Mouse (Mus musculus) midbrain, postnatal 0 days (tissue): Measurements from ENCODE around the gene Garnl3. TPM values are rescaled to one million over a fixed set of nuclear protein-coding genes. Genes with fewer than 3 reads are reported as not detected.
"Not testable (repeated sequence)": the region's sequence is repeated elsewhere in the genome, so short reads cannot be mapped to it uniquely, and the experiment has no call there.

Source experiments
- ATAC-seq: fragments of 200-750 bp; cut with Nextera tagmentation; 2 replicates; pipeline ENCODE4 v1.8.0; 2017; ENCODE audit warnings: moderate number of reproducible peaks, mild to moderate bottlenecking, moderate TSS enrichment, moderate library complexity; ENCODE audit not compliant: low FRiP score
- DNase-seq: peaks from one replicate; pipeline ENCODE4 v3.0.0-alpha.2; 2015; ENCODE audit warnings: low spot score
- H3K27ac ChIP-seq: fragments of 300-500 bp; sonication (generic); 2 replicates; pipeline ENCODE4 v1.5.1; 2014; ENCODE audit warnings: low read depth, mild to moderate bottlenecking, low read length, mixed read lengths
- H3K27me3 ChIP-seq: fragments of 300-500 bp; sonication (generic); 2 replicates; pipeline ENCODE4 v1.6.1; 2014; ENCODE audit warnings: low read length, control low read depth, mixed read lengths; ENCODE audit not compliant: insufficient read depth
- H3K36me3 ChIP-seq: fragments of 300-500 bp; sonication (generic); 2 replicates; pipeline ENCODE4 v1.6.1; 2014; ENCODE audit warnings: low read length, control low read depth, mixed read lengths; ENCODE audit not compliant: insufficient read depth
- H3K4me1 ChIP-seq: fragments of 300-500 bp; sonication (generic); 2 replicates; pipeline ENCODE4 v1.6.1; 2014; ENCODE audit warnings: mild to moderate bottlenecking, control low read depth, antibody characterized with exemption, low read length, mixed read lengths; ENCODE audit not compliant: insufficient read depth
- H3K4me2 ChIP-seq: fragments of 300-500 bp; sonication (generic); 2 replicates; pipeline ENCODE4 v1.6.1; 2014; ENCODE audit warnings: low read depth, mild to moderate bottlenecking, low read length, mixed read lengths; ENCODE audit not compliant: poor library complexity, severe bottlenecking
- H3K4me3 ChIP-seq: fragments of 300-500 bp; sonication (generic); 2 replicates; pipeline ENCODE4 v1.5.1; 2014; ENCODE audit warnings: low read depth, mild to moderate bottlenecking, low read length, moderate library complexity
- H3K9ac ChIP-seq: fragments of 300-500 bp; sonication (generic); replicated peaks from 2 replicates; pipeline ENCODE4 v1.6.1; 2014; ENCODE audit warnings: mild to moderate bottlenecking, low read length, moderate library complexity, mixed read lengths; ENCODE audit not compliant: poor library complexity, severe bottlenecking
- H3K9me3 ChIP-seq: fragments of 300-500 bp; sonication (generic); 2 replicates; pipeline ENCODE4 v1.6.1; 2016; ENCODE audit warnings: low read length, control low read depth
- CTCF ChIP-seq: IDR thresholded peaks from 2 replicates; pipeline ENCODE4 v1.5.1; 2016; ENCODE audit warnings: antibody characterized with exemption, mild to moderate bottlenecking
- WGBS: fragments of 180-500 bp; shearing (Covaris S2); extraction: QIAGEN DNeasy Blood & Tissue Kit; methylation state at CpG from one replicate; pipeline ENCODE4 v1.1.7; 2014; 5-methylcytosine and 5-hydroxymethylcytosine counted together
- polyA plus RNA-seq: library from polyadenylated mRNA; unstranded; fragments of >200 nt; fragmentation: Nextera tagmentation; extraction: Ambion mirVana; gene quantifications from 2 replicates; pipeline ENCODE4 v1.2.1, GENCODE M21; 2015
- total RNA-seq: library from RNA; depleted of rRNA; stranded (reverse); fragments of >200 nt; gene quantifications from 2 replicates; pipeline ENCODE4 v1.2.3, GENCODE M21; 2014

The Garnl3 gene
- total and polyA plus RNA-seq, 2 experiments from 2014 or later = 77.1 to 134 TPM

DNA sequence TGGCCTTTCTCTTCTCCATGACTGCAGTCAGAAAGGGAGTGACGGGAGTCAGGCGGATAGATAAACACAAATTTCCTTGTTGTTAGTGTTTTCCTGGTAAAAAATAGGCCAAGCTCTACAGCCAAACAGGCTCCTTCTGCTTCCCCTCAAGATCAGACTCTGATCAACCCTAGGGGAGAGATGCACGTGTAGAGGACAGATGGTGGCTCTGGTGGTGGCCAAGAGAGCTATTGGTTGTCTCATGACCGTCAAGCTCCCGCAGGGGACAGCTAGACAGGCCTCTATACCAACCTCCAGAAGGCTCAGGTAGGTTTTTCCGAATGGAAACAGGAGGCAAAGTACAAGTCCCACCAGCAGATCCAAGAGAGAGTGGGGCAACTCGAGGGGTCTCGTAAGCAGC lies 30.9 kb downstream of the Garnl3 start:
- no peak for ATAC-seq
- H3K9ac ChIP-seq = no peak overlapping the region
- 83% methylated on average over 8 of the region's 8 CpGs for whole genome bisulfite sequencing
- no peak overlapping the region for H3K27ac ChIP-seq
- no peak overlapping the region for H3K4me2 ChIP-seq
- H3K4me3 ChIP-seq = no peak overlapping the region
- no peaks in the 10 kb centered on the region for H3K27me3 ChIP-seq
- DNase-seq = no peak
- H3K4me1 ChIP-seq = no peaks in the 10 kb centered on the region
- no peaks in the 10 kb centered on the region for H3K36me3 ChIP-seq
- TF ChIP-seq CTCF = no peak
- no peaks in the 10 kb centered on the region for H3K9me3 ChIP-seq

DNA sequence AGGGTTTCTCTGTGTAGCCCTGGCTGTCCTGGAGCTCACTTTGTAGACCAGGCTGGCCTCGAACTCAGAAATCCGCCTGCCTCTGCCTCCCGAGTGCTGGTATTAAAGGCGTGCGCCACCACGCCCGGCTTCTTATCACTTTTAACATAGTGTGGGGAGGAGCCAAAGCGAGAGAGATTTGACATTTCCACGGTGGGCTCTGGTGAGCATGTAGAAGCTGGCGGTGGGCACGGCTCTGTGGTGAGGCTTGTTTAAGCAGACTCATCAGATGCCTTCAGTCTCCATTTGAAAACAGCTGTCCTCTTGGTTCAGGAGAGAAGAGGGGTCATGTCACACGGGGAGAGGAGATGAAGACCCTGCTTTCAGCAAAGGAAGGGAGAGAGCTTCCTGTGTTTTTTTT lies 34.1 kb downstream of the Garnl3 start:
- not testable (repeated sequence) for H3K9me3 ChIP-seq, H3K4me1 ChIP-seq, H3K36me3 ChIP-seq, H3K27me3 ChIP-seq, H3K27ac ChIP-seq, DNase-seq, H3K4me3 ChIP-seq, ATAC-seq, H3K4me2 ChIP-seq, H3K9ac ChIP-seq
- WGBS = 90% methylated on average over 12 of the region's 12 CpGs

DNA sequence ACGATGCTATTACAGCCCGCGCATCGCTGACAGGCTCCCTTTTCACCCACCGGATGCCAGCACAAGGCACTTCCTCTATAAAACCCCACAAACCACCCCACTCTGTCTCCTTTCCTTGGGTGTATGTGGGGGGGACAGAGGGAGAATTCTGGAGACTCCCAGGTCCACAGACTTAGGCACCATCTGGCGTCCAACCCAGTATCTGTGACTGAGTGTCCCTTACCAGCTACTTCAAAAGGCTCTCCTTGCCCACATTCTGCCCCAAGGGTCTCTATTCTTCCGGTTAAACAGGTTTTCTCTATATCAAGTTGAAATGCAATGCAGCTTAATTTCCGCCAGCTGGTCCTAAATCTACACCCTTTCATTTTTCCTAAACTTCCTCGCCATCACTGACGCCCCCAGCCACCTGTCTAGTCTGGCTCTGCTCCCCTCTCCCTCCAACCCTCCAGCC lies 36.2 kb downstream of the Garnl3 start:
- Histone ChIP-seq H3K36me3 (no peaks in the 10 kb centered on the region), H3K4me1 (no peaks in the 10 kb centered on the region), H3K27ac (no peak overlapping the region), H3K27me3 (no peaks in the 10 kb centered on the region), H3K4me3 (no peak overlapping the region), H3K4me2 (no peak overlapping the region), H3K9ac (no peak overlapping the region), H3K9me3 (no peaks in the 10 kb centered on the region)
- ATAC-seq (no peak), DNase-seq (no peak)
- WGBS = 75% methylated on average over 10 of the region's 10 CpGs
- no peak for TF ChIP-seq CTCF

DNA sequence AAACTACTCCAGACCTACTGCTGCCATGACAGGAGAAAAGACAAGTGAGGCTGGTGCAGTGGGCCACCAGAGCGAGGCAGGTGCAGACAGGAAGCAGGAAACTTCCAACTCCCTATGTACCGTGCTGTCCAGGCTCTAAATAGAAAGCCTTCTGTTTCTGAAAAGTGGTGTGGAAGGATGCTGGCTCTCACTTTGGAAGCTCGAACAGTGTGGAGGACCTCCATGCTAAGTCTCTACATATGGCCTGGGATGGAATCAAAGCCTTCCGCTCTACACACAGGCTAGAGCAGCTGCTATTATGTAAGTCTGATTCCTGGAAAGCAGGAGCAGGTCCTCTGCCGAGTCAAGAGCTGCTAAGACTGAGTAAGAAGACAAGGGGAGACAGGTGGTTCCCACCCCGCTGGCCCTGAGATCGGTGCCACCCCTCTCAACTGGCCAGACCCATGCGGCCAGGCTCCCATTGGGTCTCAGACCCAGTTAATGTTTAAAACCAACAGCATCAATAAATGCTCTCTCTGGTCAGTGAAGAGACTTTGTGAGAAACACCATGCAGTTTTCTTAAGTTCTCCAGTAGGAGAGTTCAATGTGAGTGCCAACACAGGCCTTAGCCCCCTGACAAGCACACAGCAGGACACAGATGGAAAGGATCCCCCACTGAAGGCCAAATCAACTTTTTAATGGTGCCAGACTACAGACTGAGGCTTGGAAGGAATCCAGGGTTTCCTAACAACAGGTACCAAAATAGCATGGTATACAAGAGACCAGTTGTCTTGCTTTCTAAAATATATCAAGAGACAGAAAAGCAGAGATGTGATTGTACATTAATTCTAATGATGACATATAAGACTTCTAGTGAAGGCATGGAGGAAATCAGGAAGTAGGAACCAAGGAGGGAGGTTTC lies 40.6 kb downstream of the Garnl3 start:
- ATAC-seq (no peak), DNase-seq (no peak)
- WGBS = 83% methylated on average over 8 of the region's 8 CpGs
- no peaks in the 10 kb centered on the region for H3K27me3 ChIP-seq
- H3K9me3 ChIP-seq = no peaks in the 10 kb centered on the region
- no peaks in the 10 kb centered on the region for H3K4me1 ChIP-seq
- no peak for TF ChIP-seq CTCF
- H3K9ac ChIP-seq = no peak overlapping the region
- H3K4me2 ChIP-seq = no peak overlapping the region
- H3K36me3 ChIP-seq = no peaks in the 10 kb centered on the region
- H3K4me3 ChIP-seq = no peak overlapping the region
- no peak overlapping the region for H3K27ac ChIP-seq

DNA sequence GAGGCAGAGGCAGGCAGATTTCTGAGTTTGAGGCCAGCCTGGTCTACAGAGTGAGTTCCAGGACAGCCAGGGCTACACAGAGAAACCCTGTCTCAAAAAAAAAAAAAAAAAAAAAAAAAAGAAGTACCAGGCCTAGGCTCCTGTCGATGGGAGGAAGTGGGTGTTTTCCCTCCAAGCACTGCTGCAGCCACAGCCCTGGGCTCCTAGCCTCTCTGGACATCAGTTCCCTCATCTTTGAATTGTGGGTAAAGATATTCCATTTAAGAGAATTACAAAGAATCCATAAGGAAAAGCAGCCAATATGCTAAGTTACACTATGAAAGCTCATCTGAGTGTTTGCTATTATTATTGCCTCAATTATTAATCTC lies 41.4 kb downstream of the Garnl3 start:
- WGBS = 100% methylated on average over 1 of the region's 1 CpGs
- not testable (repeated sequence) for H3K27ac ChIP-seq, ATAC-seq, H3K9ac ChIP-seq, H3K9me3 ChIP-seq, H3K36me3 ChIP-seq, H3K4me3 ChIP-seq, H3K4me2 ChIP-seq, H3K4me1 ChIP-seq, DNase-seq, H3K27me3 ChIP-seq

DNA sequence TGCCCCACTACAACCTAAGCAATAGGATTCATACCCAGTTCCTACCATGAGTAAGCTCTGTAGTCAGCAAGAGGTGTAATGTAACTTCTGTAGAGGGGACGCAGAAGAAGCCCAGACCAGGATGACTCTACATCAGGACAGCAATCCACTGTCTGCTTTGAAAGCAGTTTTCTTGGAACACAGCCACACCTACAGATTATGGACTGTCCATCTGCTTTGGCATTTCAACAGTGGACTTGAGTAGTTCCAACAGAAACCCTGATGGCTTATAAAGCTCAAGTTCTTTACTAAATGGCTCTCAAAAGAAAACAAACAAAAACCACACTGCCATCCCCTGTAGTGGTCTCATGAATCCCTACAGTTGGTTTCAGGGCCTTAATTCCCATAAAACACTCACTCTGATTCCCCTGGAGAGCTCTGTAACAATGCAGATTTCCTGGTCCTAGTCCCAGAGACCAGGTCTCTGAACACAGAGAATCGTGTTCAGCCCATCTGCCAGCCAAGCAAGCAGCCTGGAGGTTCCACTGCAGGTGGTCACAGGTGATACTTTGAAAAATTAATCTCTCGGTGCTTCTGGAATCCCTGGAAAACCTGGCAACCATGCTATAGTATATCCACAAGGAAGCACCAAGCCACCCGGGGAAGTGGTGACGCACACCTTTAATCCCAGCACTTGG lies 42.0 kb downstream of the Garnl3 start:
- no peaks in the 10 kb centered on the region for H3K9me3 ChIP-seq
- DNase-seq (peak; percentile 16), ATAC-seq (no peak)
- no peak for TF ChIP-seq CTCF
- H3K4me3 ChIP-seq = no peak overlapping the region
- no peaks in the 10 kb centered on the region for H3K27me3 ChIP-seq
- H3K36me3 ChIP-seq = no peaks in the 10 kb centered on the region
- no peaks in the 10 kb centered on the region for H3K4me1 ChIP-seq
- no peak overlapping the region for H3K9ac ChIP-seq
- H3K4me2 ChIP-seq = no peak overlapping the region
- H3K27ac ChIP-seq = no peak overlapping the region
- WGBS = 82% methylated on average over 5 of the region's 5 CpGs
